Mouse (Mus musculus) gastrocnemius, postnatal 36 days (tissue): Measurements from ENCODE around the gene Slc35e4. TPM values are rescaled to one million over a fixed set of nuclear protein-coding genes. Genes with fewer than 3 reads are reported as not detected.
A peak's percentile ranks its signal among the peaks of the same experiment; 100 is the strongest.
"Not testable (repeated sequence)": the region's sequence is repeated elsewhere in the genome, so short reads cannot be mapped to it uniquely, and the experiment has no call there.

Experiments
- DNase-seq, 2 experiments: peaks; one replicate each; pipeline ENCODE4 v3.0.0; 2022
- intact Hi-C: fragments of 180-260 bp; cut with DNase I; formaldehyde crosslinking; loops from one replicate; pipeline ENCODE4 v1.15.1; 2025
- long read RNA-seq, 2 experiments: library from polyadenylated mRNA; stranded (forward); transcript quantifications; one replicate each; pipeline ENCODE4 v2.0.0; 2021
- total RNA-seq, 2 experiments: library from RNA; stranded (reverse); gene quantifications; 2 replicates each; pipeline ENCODE4 v1.2.3; 2021

The Slc35e4 gene
- total RNA-seq, result 10 to 100 TPM; 20.4 to 21.2 TPM
- long read RNA-seq, experiment 1, transcript Slc35e4-201 (2 exons, 3,059 nt), result major isoform, 27 of 47 reads
- long read RNA-seq, experiment 1, partial matches to known transcripts, result 0 of 47 reads
- long read RNA-seq, experiment 1, other reads (novel, unspliced or antisense), result 20 of 47 reads
- long read RNA-seq, experiment 2, transcript Slc35e4-201 (2 exons, 3,059 nt), result major isoform, 51 of 69 reads
- long read RNA-seq, experiment 2, partial matches to known transcripts, result 0 of 69 reads
- long read RNA-seq, experiment 2, other reads (novel, unspliced or antisense), result 18 of 69 reads

- intact Hi-C loops, result loop anchor here (2.0 kb wide), 1 partner anchor 31 kb away; no protein-coding TSS in a partner anchor
- peak; percentile 72 to 79 for DNase-seq
These were observed at the start of gene Slc35e4 for GRCm38 (mm10) chr11:3914109-3914840. TSS of gene Slc35e4 (minus strand) at chr11:3914664.

- DNase-seq, result peak; percentile 65 to 72
- intact Hi-C loops, result no loop called here
These were observed 49.3 kb upstream of the Slc35e4 start, which contains the start of gene Pes1 for GRCm38 (mm10) chr11:3963610-3964415. TSS of gene Pes1 (plus strand) at chr11:3963975.

- intact Hi-C loops, result no loop called here
- DNase-seq, result no peak
These were observed 48.7 kb upstream of the Slc35e4 start for GRCm38 (mm10) chr11:3963155-3963554.

GRCm38 (mm10) chr11:3961761-3962160 lies 47.3 kb upstream of the Slc35e4 start:
- intact Hi-C loops, result no loop called here
- no peak for DNase-seq

GRCm38 (mm10) chr11:3960901-3961300 lies 46.4 kb upstream of the Slc35e4 start:
- DNase-seq, result no peak
- intact Hi-C loops, result no loop called here

GRCm38 (mm10) chr11:3955371-3955770 lies 40.9 kb upstream of the Slc35e4 start:
- DNase-seq, intact Hi-C loops: not testable (repeated sequence)

- intact Hi-C loops, DNase-seq: not testable (repeated sequence)
These were observed 40.4 kb upstream of the Slc35e4 start for GRCm38 (mm10) chr11:3954876-3955275.

GRCm38 (mm10) chr11:3946386-3946785 lies 31.9 kb upstream of the Slc35e4 start:
- intact Hi-C loops, result no loop called here
- no peak for DNase-seq

GRCm38 (mm10) chr11:3941371-3941770 lies 26.9 kb upstream of the Slc35e4 start:
- DNase-seq, result no peak
- intact Hi-C loops, result no loop called here

- no peak for DNase-seq
- intact Hi-C loops, result no loop called here
These were observed 22.9 kb upstream of the Slc35e4 start for GRCm38 (mm10) chr11:3937321-3937874.

- intact Hi-C loops, result no loop called here
- DNase-seq, result no peak
These were observed 21.9 kb upstream of the Slc35e4 start for GRCm38 (mm10) chr11:3936318-3936717.

- DNase-seq, result no peak
- intact Hi-C loops, result no loop called here
These were observed 20.7 kb upstream of the Slc35e4 start for GRCm38 (mm10) chr11:3935135-3935534.

GRCm38 (mm10) chr11:3933756-3934285 lies 19.4 kb upstream of the Slc35e4 start:
- no peak for DNase-seq
- intact Hi-C loops, result no loop called here

- peak; percentile 79 to 84 for DNase-seq
- intact Hi-C loops, result no loop called here
These were observed 17.2 kb upstream of the Slc35e4 start, which contains the start of gene Tcn2 for GRCm38 (mm10) chr11:3931511-3932211. TSS of gene Tcn2 (minus strand) at chr11:3932159.

- intact Hi-C loops, result no loop called here
- no peak for DNase-seq
These were observed 16.5 kb upstream of the Slc35e4 start for GRCm38 (mm10) chr11:3930931-3931330.

GRCm38 (mm10) chr11:3930019-3930418 lies 15.6 kb upstream of the Slc35e4 start:
- intact Hi-C loops, result no loop called here
- DNase-seq, result no peak

GRCm38 (mm10) chr11:3925916-3926315 lies 11.5 kb upstream of the Slc35e4 start:
- DNase-seq, result no peak
- intact Hi-C loops, result no loop called here

- intact Hi-C loops, result loop anchor here (5.0 kb wide), 1 partner anchor 115 kb away; no protein-coding TSS in a partner anchor
- no peak for DNase-seq
These were observed 8.3 kb upstream of the Slc35e4 start for GRCm38 (mm10) chr11:3922731-3923130.

GRCm38 (mm10) chr11:3922115-3922514 lies 7.7 kb upstream of the Slc35e4 start:
- intact Hi-C loops, result loop anchor here (5.0 kb wide), 1 partner anchor 115 kb away; no protein-coding TSS in a partner anchor
- DNase-seq, result no peak
